ENCODE assay signal across 8 mouse cellular contexts in the genomic region with DNA sequence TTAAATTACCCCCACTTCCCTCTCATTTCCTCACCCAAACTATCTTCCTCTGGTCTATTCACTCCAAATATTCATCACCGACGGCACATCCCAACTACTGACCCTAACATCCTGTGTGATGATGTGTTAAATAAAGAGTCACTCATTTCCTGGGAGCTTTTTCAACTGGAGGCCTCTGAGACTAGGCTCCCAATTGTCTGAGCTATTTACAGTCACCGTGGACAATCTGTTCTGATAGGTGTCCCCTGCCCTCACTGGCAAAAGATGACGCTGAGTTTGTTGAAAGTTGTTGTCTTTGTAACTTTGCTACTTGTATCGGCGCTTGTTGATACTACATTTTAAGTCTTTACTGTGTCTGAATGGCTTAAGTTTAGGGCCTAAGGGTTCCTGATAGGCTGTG. TPM values are rescaled to one million over a fixed set of nuclear protein-coding genes. Genes with fewer than 3 reads are reported as not detected.
A peak's percentile ranks its signal among the peaks of the same experiment; 100 is the strongest.
DNase-seq lines count a peak whose midpoint lies in the region; ATAC-seq and TF ChIP-seq lines count a peak whose summit lies in the region.

No protein-coding gene starts in this region.

- no peak for ATAC-seq in heart, embryonic 15.5 days (replicated peaks; ENCODE audit: insufficient number of reproducible peaks, insufficient read depth, low FRiP score, low read depth)

- H3K27me3 ChIP-seq in liver, adult 2 months (ENCODE audit: control insufficient read depth, insufficient read depth, low read length): no peaks in the 10 kb centered on the region
- H3K27me3 ChIP-seq in heart, embryonic 15.5 days: peaks cover 5% of the 10 kb centered on the region; the same call in 1 of the 2 replicates

- peak overlapping the region; percentile 94 for H3K9ac ChIP-seq in liver, adult 2 months (ENCODE audit: low read depth, low read length)
- peak overlapping the region; percentile 94 for H3K9ac ChIP-seq in heart, embryonic 15.5 days

- peak; percentile 75 for DNase-seq in liver, adult 2 months (ENCODE audit: extremely low read depth, low read depth, low spot score)
- DNase-seq in liver: no peak
- DNase-seq in c-Kit-negative CD71-positive TER-119-positive erythroid progenitor cells, embryonic 14.5 days (ENCODE audit: low read depth, low spot score): peak; percentile 28
- DNase-seq in layer of hippocampus, adult 9-11 months: no peak
- no peak for DNase-seq in adrenal gland, adult 8-10 months
- no peak for DNase-seq in spleen, postnatal 4 days (ENCODE audit: low spot score in 2 of 2)

- H3K79me2 ChIP-seq in liver, adult 2 months (ENCODE audit: control insufficient read depth, insufficient read depth, low read length): peaks cover 26% of the 10 kb centered on the region; the same call in 1 of the 2 replicates
- peaks cover 60% of the 10 kb centered on the region for H3K79me2 ChIP-seq in macrophage (ENCODE audit: inconsistent target)

- no peak for TF ChIP-seq CTCF in liver, adult 2 months (IDR thresholded peaks at IDR 0.05; ENCODE audit: low read depth, low read length)

- 1% methylated on average over 6 of the region's 6 CpGs for WGBS in liver, adult 2 months
- WGBS in heart, embryonic 15.5 days: 6% methylated on average over 6 of the region's 6 CpGs
- 2% methylated on average over 4 of the region's 6 CpGs for WGBS in macrophage (ENCODE audit: missing documents)

- TF ChIP-seq POLR2A in liver, adult 2 months (IDR thresholded peaks at IDR 0.05; ENCODE audit: extremely low read depth, insufficient read depth, low read length): no peak

- peaks cover 5% of the 10 kb centered on the region; the same call in 1 of the 2 replicates for H3K36me3 ChIP-seq in liver, adult 2 months (ENCODE audit: control insufficient read depth, insufficient read depth, low read length)
- 0 out of 2 replicates have a peak, but pooled peaks cover 7% of the 10 kb centered on the region for H3K36me3 ChIP-seq in heart, embryonic 15.5 days
- no peaks in the 10 kb centered on the region for H3K36me3 ChIP-seq in macrophage (ENCODE audit: inconsistent target)

- H3K9me3 ChIP-seq in heart, embryonic 15.5 days (replicated peaks): no peaks in the 10 kb centered on the region

- H3K4me1 ChIP-seq in liver, adult 2 months (ENCODE audit: control insufficient read depth, insufficient read depth, low read length): peaks cover 22% of the 10 kb centered on the region
- peaks cover 40% of the 10 kb centered on the region for H3K4me1 ChIP-seq in heart, embryonic 15.5 days (replicated peaks)

- H3K4me2 ChIP-seq in heart, embryonic 15.5 days: peak overlapping the region; percentile 71

- H3K4me3 ChIP-seq in liver, adult 2 months (ENCODE audit: insufficient read depth, low read depth, low read length): peak overlapping the region; percentile 88
- H3K4me3 ChIP-seq in heart, embryonic 15.5 days: peak overlapping the region; percentile 87
- H3K4me3 ChIP-seq in macrophage (ENCODE audit: inconsistent target): peak overlapping the region; percentile 82

- peak overlapping the region; percentile 94 for H3K27ac ChIP-seq in liver, adult 2 months (replicated peaks; ENCODE audit: insufficient read depth, low read depth, low read length)
- peak overlapping the region; percentile 98 for H3K27ac ChIP-seq in heart, embryonic 15.5 days
- peak overlapping the region; percentile 71 for H3K27ac ChIP-seq in macrophage

RNA-seq across cellular contexts. Expression of a gene that starts 1.3 kb away (rescaled TPM):
- total RNA-seq in liver, adult 2 months (2014; rRNA removed): 36.0 and 37.4 TPM in 2 replicates
- 20.8 and 29.9 TPM in 2 replicates for polyA plus RNA-seq in liver, adult 2 months (2012; rRNA removed)
- 14.4 and 16.7 TPM in 2 replicates for polyA plus RNA-seq in heart, embryonic 15.5 days (2015; fragmentation: Nextera tagmentation; extraction: Ambion mirVana)
- total RNA-seq in macrophage (2018; cell fraction: chromatin; rRNA removed): 100 to 1,000 TPM in 24 of 26 experiments, 10 to 100 TPM in 2; 81.9 to 271 (median 191) TPM
- total RNA-seq in macrophage (2018; cell fraction: cytosol; rRNA removed): 10 to 100 TPM; 20.9 to 46.2 (median 34.0) TPM
- 100 to 1,000 TPM in 4 of 26 experiments, 10 to 100 TPM in 22; 39.5 to 136 (median 76.7) TPM for total RNA-seq in macrophage (2018; cell fraction: nucleus; rRNA removed)
- polyA plus RNA-seq in macrophage (2018): 28.0 to 30.4 TPM (median 28.5 TPM) in 3 replicates
- 100 to 1,000 TPM in 1 of 4 experiments, 10 to 100 TPM in 3; 80.2 to 105 (median 91.0) TPM for total RNA-seq in adrenal gland, adult 8-10 months (2022)

Comparison
In these comparisons a context has a peak if more than half of its experiments do, and no peak if none do; other contexts are left out.
1. DNase-seq: peak in liver, adult 2 months (single experiment) and c-Kit-negative CD71-positive TER-119-positive erythroid progenitor cells, embryonic 14.5 days (single experiment); none in liver (single experiment), layer of hippocampus, adult 9-11 months (single experiment), adrenal gland, adult 8-10 months (single experiment) and spleen, postnatal 4 days (0 of 2).
2. Peak in every context shown above with its lines, with median percentiles within 50 percentile points of each other: H3K27ac ChIP-seq and H3K4me3 ChIP-seq.